Mouse (Mus musculus) heart, adult 2 months (tissue): ENCODE data around the gene Clpb.

ENCODE experiments used
- CTCF ChIP-seq: fragments of 200-600 bp; IDR thresholded peaks from 2 replicates; pipeline ENCODE4 v1.8.1; 2022; ENCODE audit warnings: antibody characterized with exemption, mild to moderate bottlenecking, moderate library complexity
- EP300 ChIP-seq: fragments of 200-500 bp; IDR thresholded peaks from 2 replicates; pipeline ENCODE4 v1.6.1; 2011; ENCODE audit warnings: low read depth, low read length, control low read depth; ENCODE audit not compliant: insufficient read depth
- POLR2A ChIP-seq: fragments of 200-500 bp; IDR thresholded peaks from 2 replicates; pipeline ENCODE4 v1.6.1; 2011; ENCODE audit warnings: mild to moderate bottlenecking, low read depth, low read length, control low read depth; ENCODE audit not compliant: insufficient read depth

DNA sequence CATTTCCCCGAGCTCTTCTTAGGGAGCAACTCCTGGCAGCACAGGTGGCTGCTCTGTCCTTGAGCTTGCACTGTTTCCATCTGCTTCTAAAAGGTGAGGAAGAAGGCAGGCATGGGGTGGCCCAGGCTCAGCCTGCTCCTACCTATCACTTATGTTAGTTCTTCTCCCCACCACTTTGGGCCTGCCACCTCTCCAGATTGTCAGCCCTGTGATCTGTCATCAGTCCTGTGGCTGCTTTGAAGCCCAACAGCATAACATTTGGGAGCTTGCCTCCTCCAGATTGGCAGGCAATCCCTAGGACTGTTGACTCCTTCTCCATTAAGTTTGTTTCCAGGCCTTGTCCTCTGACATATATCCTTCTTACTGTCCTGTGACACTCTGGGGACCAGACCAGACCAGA is 108.2 kb downstream of the Clpb start:
- no peak for TF ChIP-seq CTCF
- no peak for TF ChIP-seq POLR2A
- TF ChIP-seq EP300 = no peak
